ENCODE assay signal across 8 mouse cellular contexts in the genomic region with DNA sequence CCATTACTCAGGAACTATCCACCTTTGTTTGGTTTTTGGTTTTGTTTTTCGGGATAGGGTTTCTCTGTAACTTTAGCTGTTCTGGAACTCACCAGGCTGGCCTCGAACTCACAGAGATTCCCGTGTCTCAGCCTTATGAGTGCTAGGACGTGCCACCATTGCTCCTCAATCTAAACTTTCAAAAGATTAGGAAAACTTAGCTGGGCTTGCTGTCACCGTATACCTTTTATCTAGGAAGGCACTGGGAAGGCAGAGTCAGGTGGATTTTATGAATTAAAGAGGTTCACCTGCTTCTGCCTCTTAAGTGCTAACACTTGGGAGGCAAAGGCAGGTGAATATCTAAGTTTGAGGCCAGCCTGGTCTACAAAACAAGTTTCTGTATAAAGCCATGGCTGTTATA. TPM values are rescaled to one million over a fixed set of nuclear protein-coding genes. Genes with fewer than 3 reads are reported as not detected.
DNase-seq lines count a peak whose midpoint lies in the region; ATAC-seq and TF ChIP-seq lines count a peak whose summit lies in the region.

No protein-coding gene starts in this region.

- TF ChIP-seq POLR2A in olfactory bulb, adult 2 months (IDR thresholded peaks at IDR 0.05; ENCODE audit: insufficient read depth, low read depth, low read length), result no peak

- H3K4me3 ChIP-seq in lung, postnatal 0 days (ENCODE audit: low read depth, low read length), result peak overlapping the region; percentile 99; the same call in 1 of the 2 replicates
- H3K4me3 ChIP-seq in forebrain, embryonic 11.5 days (ENCODE audit: low read depth, low read length), result peak overlapping the region; percentile 91
- peak overlapping the region; percentile 85; the same call in 1 of the 2 replicates for H3K4me3 ChIP-seq in limb, embryonic 11.5 days (ENCODE audit: low read depth, low read length)
- no peak overlapping the region for H3K4me3 ChIP-seq in olfactory bulb, adult 2 months (ENCODE audit: insufficient read depth, low read depth, low read length)

- H3K9ac ChIP-seq in lung, postnatal 0 days (replicated peaks; ENCODE audit: low read depth), result peak overlapping the region; percentile 94; the same call in 1 of the 2 replicates
- peak overlapping the region; percentile 97 for H3K9ac ChIP-seq in forebrain, embryonic 11.5 days (ENCODE audit: low read length)
- H3K9ac ChIP-seq in limb, embryonic 11.5 days (ENCODE audit: low read length), result peak overlapping the region; percentile 95

- H3K27me3 ChIP-seq in lung, postnatal 0 days (replicated peaks; ENCODE audit: insufficient read depth, low read length), result no peaks in the 10 kb centered on the region
- no peaks in the 10 kb centered on the region for H3K27me3 ChIP-seq in forebrain, embryonic 11.5 days (ENCODE audit: control insufficient read depth, insufficient read depth, low read length)
- no peaks in the 10 kb centered on the region for H3K27me3 ChIP-seq in limb, embryonic 11.5 days (ENCODE audit: control insufficient read depth, insufficient read depth, low read length)

- H3K4me1 ChIP-seq in lung, postnatal 0 days (ENCODE audit: insufficient read depth, low read depth, low read length), result no peaks in the 10 kb centered on the region
- H3K4me1 ChIP-seq in forebrain, embryonic 11.5 days (replicated peaks; ENCODE audit: control insufficient read depth, insufficient read depth, low read length), result peaks cover 12% of the 10 kb centered on the region; the same call in 1 of the 2 replicates
- H3K4me1 ChIP-seq in limb, embryonic 11.5 days (ENCODE audit: control insufficient read depth, insufficient read depth, low read length), result peaks cover 9% of the 10 kb centered on the region; the same call in 1 of the 2 replicates
- H3K4me1 ChIP-seq in olfactory bulb, adult 2 months (ENCODE audit: control insufficient read depth, insufficient read depth, low read length), result peaks cover 10% of the 10 kb centered on the region

- no peak for TF ChIP-seq EP300 in lung, postnatal 0 days (IDR thresholded peaks at IDR 0.05)

- WGBS in lung, postnatal 0 days, result 30% methylated on average over 5 of the region's 5 CpGs
- 29% methylated on average over 5 of the region's 5 CpGs for WGBS in forebrain, embryonic 11.5 days
- 40% methylated on average over 5 of the region's 5 CpGs for WGBS in limb, embryonic 11.5 days
- WGBS in olfactory bulb, adult 2 months, result 61% methylated on average over 5 of the region's 5 CpGs

- DNase-seq in lung, postnatal 0 days (ENCODE audit: low spot score), result no peak
- DNase-seq in lung, postnatal 36 days, result no peak
- no peak for DNase-seq in forebrain, embryonic 11.5 days (ENCODE audit: low spot score)
- peak; percentile 36 for DNase-seq in limb, embryonic 11.5 days (ENCODE audit: low spot score)
- no peak for DNase-seq in layer of hippocampus, postnatal 36 days
- no peak for DNase-seq in right cerebral cortex, adult 18-20 months
- no peak for DNase-seq in spleen, postnatal 14 days (ENCODE audit: low spot score in 2 of 2)

- H3K27ac ChIP-seq in lung, postnatal 0 days (ENCODE audit: low read length), result peak overlapping the region; percentile 99
- peak overlapping the region; percentile 94 for H3K27ac ChIP-seq in forebrain, embryonic 11.5 days (ENCODE audit: low read depth, low read length)
- peak overlapping the region; percentile 92; the same call in 1 of the 2 replicates for H3K27ac ChIP-seq in limb, embryonic 11.5 days (replicated peaks; ENCODE audit: low read depth, low read length)
- H3K27ac ChIP-seq in olfactory bulb, adult 2 months (ENCODE audit: insufficient read depth, low read depth, low read length), result peak overlapping the region; percentile 98; the same call in 1 of the 2 replicates

- no peaks in the 10 kb centered on the region for H3K36me3 ChIP-seq in lung, postnatal 0 days (ENCODE audit: insufficient read depth, low read length)
- peaks cover 2% of the 10 kb centered on the region; the same call in 1 of the 2 replicates for H3K36me3 ChIP-seq in forebrain, embryonic 11.5 days (ENCODE audit: control insufficient read depth, insufficient read depth, low read length)
- H3K36me3 ChIP-seq in limb, embryonic 11.5 days (ENCODE audit: control insufficient read depth, insufficient read depth, low read length), result peaks cover 3% of the 10 kb centered on the region; the same call in 1 of the 2 replicates

- no peak for ATAC-seq in lung, postnatal 0 days
- ATAC-seq in forebrain, embryonic 11.5 days (replicated peaks; ENCODE audit: low FRiP score), result no peak
- ATAC-seq in limb, embryonic 11.5 days (ENCODE audit: insufficient number of reproducible peaks, low FRiP score, low TSS enrichment, low read depth), result no peak

- TF ChIP-seq CTCF in lung, postnatal 0 days (IDR thresholded peaks at IDR 0.05), result no peak
- no peak for TF ChIP-seq CTCF in olfactory bulb, adult 2 months (IDR thresholded peaks at IDR 0.05; ENCODE audit: insufficient read depth, low read depth, low read length)

- H3K4me2 ChIP-seq in lung, postnatal 0 days (replicated peaks; ENCODE audit: low read depth, low read length), result peak overlapping the region; percentile 79
- peak overlapping the region; percentile 72; the same call in 1 of the 2 replicates for H3K4me2 ChIP-seq in forebrain, embryonic 11.5 days (ENCODE audit: low read depth, low read length, severe bottlenecking)
- peak overlapping the region; percentile 84 for H3K4me2 ChIP-seq in limb, embryonic 11.5 days (ENCODE audit: low read depth, severe bottlenecking)

- H3K9me3 ChIP-seq in lung, postnatal 0 days (ENCODE audit: low read length), result no peaks in the 10 kb centered on the region
- no peaks in the 10 kb centered on the region for H3K9me3 ChIP-seq in forebrain, embryonic 11.5 days (ENCODE audit: control insufficient read depth, low read length)
- no peaks in the 10 kb centered on the region for H3K9me3 ChIP-seq in limb, embryonic 11.5 days (ENCODE audit: control insufficient read depth, low read length)

RNA-seq across cellular contexts. Expression of a gene that starts 0.8 kb away (rescaled TPM):
- 79.4 and 84.0 TPM in 2 replicates for polyA plus RNA-seq in lung, postnatal 0 days (2015; fragmentation: Nextera tagmentation; extraction: Ambion mirVana)
- polyA plus RNA-seq in forebrain, embryonic 11.5 days (2014; fragmentation: Nextera tagmentation; extraction: Ambion mirVana), result 132 and 136 TPM in 2 replicates
- polyA plus RNA-seq in limb, embryonic 11.5 days (2014; fragmentation: Nextera tagmentation; extraction: Ambion mirVana), result 123 and 125 TPM in 2 replicates
- polyA plus RNA-seq in olfactory bulb, adult 2 months (2012; ENCODE audit: insufficient read depth, insufficient read length, low replicate concordance, missing spikeins), result 287 and 558 TPM in 2 replicates
- total RNA-seq in layer of hippocampus, postnatal 36 days (2021), result 100 to 1,000 TPM; 120 to 123 TPM

RNA-seq across cellular contexts. Expression of a gene that starts 5.2 kb away (rescaled TPM):
- 33.3 and 33.6 TPM in 2 replicates for polyA plus RNA-seq in lung, postnatal 0 days (2015; fragmentation: Nextera tagmentation; extraction: Ambion mirVana)
- polyA plus RNA-seq in forebrain, embryonic 11.5 days (2014; fragmentation: Nextera tagmentation; extraction: Ambion mirVana), result 24.1 and 25.8 TPM in 2 replicates
- 24.1 and 25.8 TPM in 2 replicates for polyA plus RNA-seq in limb, embryonic 11.5 days (2014; fragmentation: Nextera tagmentation; extraction: Ambion mirVana)
- polyA plus RNA-seq in olfactory bulb, adult 2 months (2012; ENCODE audit: insufficient read depth, insufficient read length, low replicate concordance, missing spikeins), result 384 TPM in 1 of 2 replicates, not detected in the other
- total RNA-seq in layer of hippocampus, postnatal 36 days (2021), result 100 to 1,000 TPM; 127 to 131 TPM

RNA-seq across cellular contexts. Expression of a gene that starts 41.0 kb away (rescaled TPM):
- not detected in 2 replicates for polyA plus RNA-seq in lung, postnatal 0 days (2015; fragmentation: Nextera tagmentation; extraction: Ambion mirVana)
- polyA plus RNA-seq in forebrain, embryonic 11.5 days (2014; fragmentation: Nextera tagmentation; extraction: Ambion mirVana), result 0.68 and 1.4 TPM in 2 replicates
- 0.51 and 0.52 TPM in 2 replicates for polyA plus RNA-seq in limb, embryonic 11.5 days (2014; fragmentation: Nextera tagmentation; extraction: Ambion mirVana)
- polyA plus RNA-seq in olfactory bulb, adult 2 months (2012; ENCODE audit: insufficient read depth, insufficient read length, low replicate concordance, missing spikeins), result not detected in 2 replicates
- not detected for total RNA-seq in layer of hippocampus, postnatal 36 days (2021)
